Mouse (Mus musculus) hindbrain, embryonic 10.5 days (tissue): ENCODE results near the gene Fut2. TPM values are rescaled to one million over a fixed set of nuclear protein-coding genes. Genes with fewer than 3 reads are reported as not detected.

Experiments
- DNase-seq: peaks from one replicate; pipeline ENCODE4 v3.0.0-alpha.2; 2017; ENCODE audit warnings: low spot score
- H3K27ac ChIP-seq: fragments of 300-500 bp; sonication (generic); 2 replicates; pipeline ENCODE4 v1.5.1; 2016; ENCODE audit warnings: mild to moderate bottlenecking, moderate library complexity
- H3K27me3 ChIP-seq: fragments of 300-500 bp; sonication (generic); 2 replicates; pipeline ENCODE4 v1.6.1; 2016; ENCODE audit warnings: mild to moderate bottlenecking; ENCODE audit not compliant: poor library complexity, insufficient read depth, severe bottlenecking
- H3K36me3 ChIP-seq: fragments of 300-500 bp; sonication (generic); 2 replicates; pipeline ENCODE4 v1.6.1; 2016; ENCODE audit warnings: mild to moderate bottlenecking, moderate library complexity
- H3K4me1 ChIP-seq: fragments of 300-500 bp; sonication (generic); replicated peaks from 2 replicates; pipeline ENCODE4 v1.6.1; 2016; ENCODE audit warnings: mild to moderate bottlenecking
- H3K4me3 ChIP-seq: fragments of 300-500 bp; sonication (generic); 2 replicates; pipeline ENCODE4 v1.5.1; 2016; ENCODE audit warnings: mild to moderate bottlenecking, moderate library complexity
- H3K9me3 ChIP-seq: fragments of 300-500 bp; sonication (generic); 2 replicates; pipeline ENCODE4 v1.6.1; 2016; ENCODE audit warnings: mild to moderate bottlenecking, moderate library complexity
- WGBS: fragments of 180-500 bp; shearing (Covaris S2); methylation state at CpG from one replicate; pipeline ENCODE4 v1.1.7; 2016; 5-methylcytosine and 5-hydroxymethylcytosine counted together
- polyA plus RNA-seq: library from polyadenylated mRNA; unstranded; fragments of >200 nt; fragmentation: Nextera tagmentation; extraction: Ambion mirVana; gene quantifications from 2 replicates; pipeline ENCODE4 v1.2.1, GENCODE M21; 2016

The Fut2 gene
- polyA plus RNA-seq, 1 experiment from 2014 or later: 0.21 TPM

GRCm38 (mm10) chr7:45623507-45623906, 42.7 kb downstream of the Fut2 start:
- no peaks in the 10 kb centered on the region for H3K36me3 ChIP-seq
- no peaks in the 10 kb centered on the region for H3K9me3 ChIP-seq
- H3K27ac ChIP-seq: no peak overlapping the region
- no peak overlapping the region for H3K4me3 ChIP-seq
- DNase-seq: no peak
- H3K4me1 ChIP-seq: peaks cover 5% of the 10 kb centered on the region
- H3K27me3 ChIP-seq: peaks cover 55% of the 10 kb centered on the region
- WGBS: 94% methylated on average over 11 of the region's 11 CpGs

- Histone ChIP-seq H3K27ac (no peak within 1 kb of the TSS), H3K9me3 (no peaks in the 10 kb centered on the region), H3K27me3 (peaks cover 55% of the 10 kb centered on the region), H3K4me1 (peaks cover 11% of the 10 kb centered on the region), H3K36me3 (no peaks in the 10 kb centered on the region), H3K4me3 (no peak within 1 kb of the TSS)
- peak; percentile 46 for DNase-seq
- WGBS: 32% methylated on average over 9 of the region's 9 CpGs
Observed at GRCm38 (mm10) chr7:45621443-45621842, 44.8 kb downstream of the Fut2 start, which contains the start of gene Izumo1. Gene Izumo1, plus strand, starts transcription at chr7:45621811.

GRCm38 (mm10) chr7:45619592-45619991, 46.6 kb downstream of the Fut2 start:
- no peak overlapping the region for H3K4me3 ChIP-seq
- DNase-seq: no peak
- H3K27ac ChIP-seq: no peak overlapping the region
- no peaks in the 10 kb centered on the region for H3K36me3 ChIP-seq
- 90% methylated on average over 5 of the region's 5 CpGs for WGBS
- peaks cover 26% of the 10 kb centered on the region for H3K4me1 ChIP-seq
- peaks cover 60% of the 10 kb centered on the region for H3K27me3 ChIP-seq
- no peaks in the 10 kb centered on the region for H3K9me3 ChIP-seq

GRCm38 (mm10) chr7:45618316-45618715, 47.9 kb downstream of the Fut2 start:
- H3K4me1 ChIP-seq: peaks cover 26% of the 10 kb centered on the region
- DNase-seq: no peak
- H3K27ac ChIP-seq: no peak overlapping the region
- 82% methylated on average over 5 of the region's 5 CpGs for WGBS
- peaks cover 62% of the 10 kb centered on the region for H3K27me3 ChIP-seq
- H3K9me3 ChIP-seq: no peaks in the 10 kb centered on the region
- no peaks in the 10 kb centered on the region for H3K36me3 ChIP-seq
- no peak overlapping the region for H3K4me3 ChIP-seq

GRCm38 (mm10) chr7:45617042-45617695, 49.0 kb downstream of the Fut2 start, which contains the start of gene Fut1:
Gene Fut1, plus strand, starts transcription at chr7:45617289.
- no peaks in the 10 kb centered on the region for H3K36me3 ChIP-seq
- WGBS: 6% methylated on average over 31 of the region's 31 CpGs
- no peak for DNase-seq
- 0 out of 2 replicates have a peak within 1 kb of the TSS, but pooled peaks have one; percentile 29 for H3K27ac ChIP-seq
- peak within 1 kb of the TSS; percentile 37; the same call in 1 of the 2 replicates for H3K4me3 ChIP-seq
- H3K9me3 ChIP-seq: no peaks in the 10 kb centered on the region
- peaks cover 26% of the 10 kb centered on the region for H3K4me1 ChIP-seq
- H3K27me3 ChIP-seq: peaks cover 62% of the 10 kb centered on the region

- Histone ChIP-seq H3K36me3 (no peaks in the 10 kb centered on the region), H3K27me3 (peaks cover 62% of the 10 kb centered on the region)
- DNase-seq: no peak
Observed at GRCm38 (mm10) chr7:45616277-45616676, 49.9 kb downstream of the Fut2 start.

GRCm38 (mm10) chr7:45609511-45609910, 56.7 kb downstream of the Fut2 start:
- Histone ChIP-seq H3K36me3 (no peaks in the 10 kb centered on the region), H3K9me3 (no peaks in the 10 kb centered on the region), H3K4me1 (no peaks in the 10 kb centered on the region), H3K27ac (no peak overlapping the region), H3K4me3 (no peak overlapping the region), H3K27me3 (0 out of 2 replicates have a peak, but pooled peaks cover under 1% of the 10 kb centered on the region)
- WGBS: 89% methylated on average over 1 of the region's 1 CpGs
- DNase-seq: no peak

More at GRCm38 (mm10) chr7:45616277-45616676, 49.9 kb downstream of the Fut2 start:
- Histone ChIP-seq H3K4me1 (peaks cover 26% of the 10 kb centered on the region), H3K9me3 (no peaks in the 10 kb centered on the region), H3K4me3 (no peak overlapping the region), H3K27ac (0 out of 2 replicates have a peak overlapping the region, but pooled peaks have one; percentile 29)
- WGBS: 23% methylated on average over 6 of the region's 6 CpGs

- Histone ChIP-seq H3K4me1 (0 out of 2 replicates have a peak, but pooled peaks cover 3% of the 10 kb centered on the region), H3K4me3 (no peak overlapping the region), H3K27me3 (no peaks in the 10 kb centered on the region), H3K9me3 (no peaks in the 10 kb centered on the region), H3K27ac (no peak overlapping the region), H3K36me3 (no peaks in the 10 kb centered on the region)
- DNase-seq: no peak
- WGBS: 82% methylated on average over 9 of the region's 9 CpGs
Observed at GRCm38 (mm10) chr7:45605704-45606289, 60.4 kb downstream of the Fut2 start.

GRCm38 (mm10) chr7:45598960-45599879, 67.0 kb downstream of the Fut2 start:
- Histone ChIP-seq H3K4me1 (peaks cover 11% of the 10 kb centered on the region; the same call in 1 of the 2 replicates), H3K36me3 (no peaks in the 10 kb centered on the region), H3K4me3 (no peak overlapping the region), H3K27ac (no peak overlapping the region), H3K27me3 (no peaks in the 10 kb centered on the region), H3K9me3 (no peaks in the 10 kb centered on the region)
- 48% methylated on average over 18 of the region's 18 CpGs for WGBS
- DNase-seq: no peak

Other genes starting within 250 kb of the Fut2 start
- gene Lhb, start 245.6 kb downstream of the Fut2 start, polyA plus RNA-seq: 0.60 and 1.5 TPM in 2 replicates
- 43.2 and 45.7 TPM in 2 replicates for gene Gys1, start 231.6 kb downstream of the Fut2 start, polyA plus RNA-seq
- 192 and 212 TPM in 2 replicates for gene Ruvbl2, start 228.3 kb downstream of the Fut2 start, polyA plus RNA-seq
- 5,819 and 7,209 TPM in 2 replicates for gene Ftl1, start 206.5 kb downstream of the Fut2 start, polyA plus RNA-seq
- 264 and 295 TPM in 2 replicates for gene Bax, start 199.5 kb downstream of the Fut2 start, polyA plus RNA-seq
- 0.47 and 1.2 TPM in 2 replicates for gene Tulp2, start 184.5 kb downstream of the Fut2 start, polyA plus RNA-seq
- gene Gm45808, start 179.6 kb downstream of the Fut2 start, polyA plus RNA-seq: not detected in 2 replicates
- 4.8 and 6.7 TPM in 2 replicates for gene Dhdh, start 177.6 kb downstream of the Fut2 start, polyA plus RNA-seq
- 110 and 115 TPM in 2 replicates for gene Nucb1, start 156.0 kb downstream of the Fut2 start, polyA plus RNA-seq
- gene Ppp1r15a, start 140.1 kb downstream of the Fut2 start, polyA plus RNA-seq: 18.6 and 20.2 TPM in 2 replicates
- 4.1 and 4.5 TPM in 2 replicates for gene Plekha4, start 140.1 kb downstream of the Fut2 start, polyA plus RNA-seq
- gene Hsd17b14, start 111.5 kb downstream of the Fut2 start, polyA plus RNA-seq: 1.1 and 1.5 TPM in 2 replicates
- 37.1 and 46.2 TPM in 2 replicates for gene Bcat2, start 96.2 kb downstream of the Fut2 start, polyA plus RNA-seq
- not detected in 2 replicates for gene Fgf21, start 50.9 kb downstream of the Fut2 start, polyA plus RNA-seq
- gene Fut1, start 49.1 kb downstream of the Fut2 start, polyA plus RNA-seq: 0.20 TPM in 1 of 2 replicates, not detected in the other
- gene Izumo1, start 44.6 kb downstream of the Fut2 start, polyA plus RNA-seq: 0.19 TPM in 1 of 2 replicates, not detected in the other
- gene Rasip1, start 38.9 kb downstream of the Fut2 start, polyA plus RNA-seq: 6.4 and 9.3 TPM in 2 replicates
- gene Mamstr, start 26.4 kb downstream of the Fut2 start, polyA plus RNA-seq: 2.6 and 2.9 TPM in 2 replicates
- gene Ntn5, start 17.6 kb upstream of the Fut2 start, polyA plus RNA-seq: 0.39 and 0.98 TPM in 2 replicates
- 0.62 and 0.77 TPM in 2 replicates for gene Sec1, start 28.0 kb upstream of the Fut2 start, polyA plus RNA-seq
- gene Car11, start 33.4 kb upstream of the Fut2 start, polyA plus RNA-seq: 8.3 and 13.0 TPM in 2 replicates
- gene Dbp, start 38.7 kb upstream of the Fut2 start, polyA plus RNA-seq: 3.0 and 3.4 TPM in 2 replicates
- 1,010 and 1,126 TPM in 2 replicates for gene Rpl18, start 49.1 kb upstream of the Fut2 start, polyA plus RNA-seq
- gene Sphk2, start 51.6 kb upstream of the Fut2 start, polyA plus RNA-seq: 33.6 and 35.5 TPM in 2 replicates
- gene Fam83e, start 54.8 kb upstream of the Fut2 start, polyA plus RNA-seq: 1.6 and 1.8 TPM in 2 replicates
- not detected in 2 replicates for gene Spaca4, start 59.4 kb upstream of the Fut2 start, polyA plus RNA-seq
- gene Lmtk3, start 117.3 kb upstream of the Fut2 start, polyA plus RNA-seq: 2.3 and 5.4 TPM in 2 replicates
- gene Sult2b1, start 118.3 kb upstream of the Fut2 start, polyA plus RNA-seq: 1.7 and 2.2 TPM in 2 replicates
- 164 and 231 TPM in 2 replicates for gene Cyth2, start 148.2 kb upstream of the Fut2 start, polyA plus RNA-seq
- gene Kcnj14, start 158.4 kb upstream of the Fut2 start, polyA plus RNA-seq: 0.91 and 1.0 TPM in 2 replicates
- 85.2 and 110 TPM in 2 replicates for gene Grwd1, start 164.6 kb upstream of the Fut2 start, polyA plus RNA-seq
- 37.6 and 67.7 TPM in 2 replicates for gene Kdelr1, start 206.4 kb upstream of the Fut2 start, polyA plus RNA-seq
- gene Grin2d, start 212.0 kb upstream of the Fut2 start, polyA plus RNA-seq: 0.19 and 0.33 TPM in 2 replicates
- gene Syngr4, start 230.3 kb upstream of the Fut2 start, polyA plus RNA-seq: 1.1 and 1.3 TPM in 2 replicates
- 4.5 and 4.8 TPM in 2 replicates for gene Tmem143, start 230.5 kb upstream of the Fut2 start, polyA plus RNA-seq